Mouse (Mus musculus): ENCODE measurements around the gene Ddx24.

Gene Ddx24

GRCm38 (mm10) chr12:103389348-103389727, 36.3 kb downstream of the Ddx24 start:
- no peak for DNase-seq

- peak; percentile 96 for DNase-seq
These were observed 36.9 kb downstream of the Ddx24 start, which contains the start of gene Otub2 for GRCm38 (mm10) chr12:103388505-103389347. TSS of gene Otub2 (plus strand) at chr12:103388682.

- no peak for DNase-seq
These were observed 45.4 kb downstream of the Ddx24 start for GRCm38 (mm10) chr12:103380226-103380625.

GRCm38 (mm10) chr12:103376774-103377173, 48.9 kb downstream of the Ddx24 start:
- no peak for DNase-seq

- no peak for DNase-seq
These were observed 49.5 kb downstream of the Ddx24 start for GRCm38 (mm10) chr12:103376124-103376523.

GRCm38 (mm10) chr12:103373530-103374236, 51.9 kb downstream of the Ddx24 start:
- DNase-seq: no peak

GRCm38 (mm10) chr12:103371711-103372110, 53.9 kb downstream of the Ddx24 start:
- peak; percentile 70 for DNase-seq

GRCm38 (mm10) chr12:103370861-103371260, 54.8 kb downstream of the Ddx24 start:
- no peak for DNase-seq

- no peak for DNase-seq
These were observed 56.9 kb downstream of the Ddx24 start for GRCm38 (mm10) chr12:103368777-103369176.

GRCm38 (mm10) chr12:103368326-103368669, 57.3 kb downstream of the Ddx24 start:
- no peak for DNase-seq

- peak; percentile 82 for DNase-seq
These were observed 57.9 kb downstream of the Ddx24 start for GRCm38 (mm10) chr12:103367620-103368325.

- DNase-seq: no peak
These were observed 58.5 kb downstream of the Ddx24 start for GRCm38 (mm10) chr12:103367171-103367570.

- no peak for DNase-seq
These were observed 63.3 kb downstream of the Ddx24 start for GRCm38 (mm10) chr12:103362336-103362735.

- no peak for DNase-seq
These were observed 63.9 kb downstream of the Ddx24 start for GRCm38 (mm10) chr12:103361539-103362307.

GRCm38 (mm10) chr12:103360812-103361211, 64.8 kb downstream of the Ddx24 start:
- no peak for DNase-seq

- DNase-seq: no peak
These were observed 66.5 kb downstream of the Ddx24 start for GRCm38 (mm10) chr12:103358951-103359801.

GRCm38 (mm10) chr12:103358216-103358615, 67.4 kb downstream of the Ddx24 start:
- no peak for DNase-seq

Data from lung, postnatal 14 days (tissue).